Mouse (Mus musculus): Measurements from ENCODE around the gene Setd5.

DNA sequence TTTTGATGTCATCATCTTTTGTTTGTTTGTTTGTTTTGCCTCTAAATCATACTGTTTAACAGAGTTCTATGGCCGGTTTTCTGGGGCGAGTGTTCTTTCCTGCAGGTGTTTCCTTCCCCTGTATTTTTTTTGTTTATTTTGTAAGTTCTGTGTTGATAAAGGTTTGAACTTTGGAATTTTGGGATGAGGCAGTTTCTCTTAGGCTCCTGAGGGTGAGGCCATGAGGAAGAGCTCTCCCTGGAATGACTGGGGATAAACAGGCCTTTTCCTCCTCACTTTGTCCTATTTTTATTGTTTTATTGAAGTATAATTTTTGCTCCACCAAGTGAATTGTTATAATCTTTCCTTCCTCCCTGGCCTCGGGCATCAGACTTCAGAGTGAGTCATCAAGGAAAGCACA is 24.2 kb upstream of the Setd5 start:
- TF ChIP-seq CTCF (IDR thresholded peaks at IDR 0.05; ENCODE audit: low read depth) (no peak), EP300 (IDR thresholded peaks at IDR 0.05; ENCODE audit: low read depth) (no peak)

All from liver, embryonic 14.5 days (tissue).